Mouse (Mus musculus) myocyte (in vitro differentiated cells): ENCODE measurements around the gene Slco1a4. TPM values are rescaled to one million over a fixed set of nuclear protein-coding genes. Genes with fewer than 3 reads are reported as not detected.
A peak's percentile ranks its signal among the peaks of the same experiment; 100 is the strongest.
"Not testable (repeated sequence)": the region's sequence is repeated elsewhere in the genome, so short reads cannot be mapped to it uniquely, and the experiment has no call there.

Experiments
- H3K27me3 ChIP-seq: one replicate; pipeline ENCODE4 v1.6.1; 2011; ENCODE audit not compliant: control insufficient read depth, insufficient read depth, insufficient read length
- H3K36me3 ChIP-seq: one replicate; pipeline ENCODE4 v1.6.1; 2011; ENCODE audit not compliant: control insufficient read depth, insufficient read depth
- H3K4me2 ChIP-seq: one replicate; pipeline ENCODE4 v1.6.1; 2011; ENCODE audit warnings: low read depth, control low read depth
- H3K4me3 ChIP-seq: one replicate; pipeline ENCODE4 v1.5.1; 2011; ENCODE audit warnings: mild to moderate bottlenecking, control low read depth, moderate library complexity
- H3K79me2 ChIP-seq: one replicate; pipeline ENCODE4 v1.6.1; 2011; ENCODE audit not compliant: control insufficient read depth, insufficient read depth
- H3ac ChIP-seq: one replicate; pipeline ENCODE4 v1.6.1; 2011; ENCODE audit not compliant: control insufficient read depth, insufficient read length
- CEBPB ChIP-seq: IDR thresholded peaks from 2 replicates; pipeline ENCODE4 v1.6.1; 2011; ENCODE audit warnings: mild to moderate bottlenecking, moderate library complexity; ENCODE audit not compliant: poor library complexity, insufficient read depth, severe bottlenecking
- E2F4 ChIP-seq: IDR thresholded peaks from one replicate; pipeline ENCODE4 v1.6.1; 2011; ENCODE audit warnings: mild to moderate bottlenecking, control low read depth, moderate library complexity; ENCODE audit not compliant: insufficient read depth
- MAX ChIP-seq: IDR thresholded peaks from one replicate; pipeline ENCODE4 v1.6.1; 2011; ENCODE audit warnings: low read depth, mild to moderate bottlenecking, control low read depth
- MYOD1 ChIP-seq, 3 experiments: IDR thresholded peaks; one replicate each; pipeline ENCODE4 v1.6.1; 2011; ENCODE audit warnings: control low read depth in 2 of 3, low read depth in 2 of 3, mild to moderate bottlenecking in 2 of 3, moderate library complexity in 1 of 3; ENCODE audit not compliant: insufficient read length in 2 of 3, control insufficient read depth in 1 of 3
- MYOG ChIP-seq, 3 experiments: IDR thresholded peaks; one replicate each; pipeline ENCODE4 v1.6.1; 2011; ENCODE audit warnings: control low read depth in 2 of 3, low read depth in 2 of 3, mild to moderate bottlenecking in 2 of 3; ENCODE audit not compliant: insufficient read length in 2 of 3, control insufficient read depth in 1 of 3, insufficient read depth in 1 of 3
- POLR2A ChIP-seq: IDR thresholded peaks from one replicate; pipeline ENCODE4 v1.6.1; 2011; ENCODE audit warnings: low read depth, mild to moderate bottlenecking, control low read depth, moderate library complexity; ENCODE audit not compliant: insufficient read length
- POLR2AphosphoS2 ChIP-seq: IDR thresholded peaks from one replicate; pipeline ENCODE4 v1.6.1; 2011; ENCODE audit warnings: low read depth, control low read depth; ENCODE audit not compliant: insufficient read length
- REST ChIP-seq: IDR thresholded peaks from one replicate; pipeline ENCODE4 v1.6.1; 2011; ENCODE audit warnings: mild to moderate bottlenecking, control low read depth, moderate library complexity; ENCODE audit not compliant: insufficient read depth, insufficient read length
- SRF ChIP-seq: IDR thresholded peaks from one replicate; pipeline ENCODE4 v1.6.1; 2011; ENCODE audit warnings: low read depth; ENCODE audit not compliant: control insufficient read depth, insufficient read length
- TCF12 ChIP-seq: IDR thresholded peaks from one replicate; pipeline ENCODE4 v1.6.1; 2011; ENCODE audit warnings: mild to moderate bottlenecking, control low read depth; ENCODE audit not compliant: poor library complexity, insufficient read depth, severe bottlenecking
- TCF3 ChIP-seq: IDR thresholded peaks from one replicate; pipeline ENCODE4 v1.6.1; 2011; ENCODE audit warnings: low read depth, control low read depth; ENCODE audit not compliant: insufficient read length
- USF1 ChIP-seq: IDR thresholded peaks from one replicate; pipeline ENCODE4 v1.6.1; 2011; ENCODE audit warnings: low read depth, mild to moderate bottlenecking, control low read depth, moderate library complexity
- polyA plus RNA-seq: library from polyadenylated mRNA; unstranded; fragments of >200 nt; fragmentation: generic; extraction: Trizol; gene quantifications from one replicate; pipeline ENCODE4 v1.2.1, GENCODE M21; 2012; ENCODE audit warnings: missing spikeins

The Slco1a4 gene
- not detected for polyA plus RNA-seq

DNA sequence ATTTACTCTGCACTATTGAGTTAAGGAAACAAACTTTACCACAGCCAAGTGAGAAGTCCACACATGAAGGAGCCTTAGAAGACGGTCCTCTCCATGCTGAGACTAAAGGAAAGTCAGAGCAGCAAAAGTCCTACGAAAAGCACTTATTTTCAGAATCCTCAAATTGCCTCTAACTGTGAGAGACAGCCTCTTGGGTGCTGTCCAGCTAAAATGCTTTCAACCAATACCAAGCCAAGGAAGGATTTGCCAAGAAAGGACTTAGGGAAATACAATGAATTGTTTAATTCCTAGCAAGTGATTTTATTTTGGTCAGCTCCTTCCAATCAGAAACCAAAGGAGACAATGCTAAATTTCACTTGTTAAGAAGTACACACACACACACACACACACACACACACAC lies at the start of gene Slco1a4:
Gene Slco1a4 (minus strand): TSS at position 115 of the 400 bp plus-strand sequence.
- Histone ChIP-seq H3K4me2 (no peak within 1 kb of the TSS), H3K79me2 (no peaks in the 10 kb centered on the region), H3ac (no peak within 1 kb of the TSS), H3K27me3 (no peaks in the 10 kb centered on the region), H3K4me3 (no peak within 1 kb of the TSS), H3K36me3 (no peaks in the 10 kb centered on the region)
- TF ChIP-seq POLR2A (no peak), POLR2AphosphoS2 (no peak), TCF3 (no peak), MAX (no peak), REST (no peak), MYOG (IDR thresholded peaks at IDR 0.05; ENCODE audit: control insufficient read depth in 1 of 3, insufficient read depth in 1 of 3, insufficient read length in 2 of 3, low read depth in 2 of 3) (no peak), CEBPB (no peak), SRF (no peak), MYOD1 (IDR thresholded peaks at IDR 0.05; ENCODE audit: control insufficient read depth in 1 of 3, insufficient read length in 2 of 3, low read depth in 2 of 3) (no peak), USF1 (no peak), E2F4 (no peak), TCF12 (no peak)

DNA sequence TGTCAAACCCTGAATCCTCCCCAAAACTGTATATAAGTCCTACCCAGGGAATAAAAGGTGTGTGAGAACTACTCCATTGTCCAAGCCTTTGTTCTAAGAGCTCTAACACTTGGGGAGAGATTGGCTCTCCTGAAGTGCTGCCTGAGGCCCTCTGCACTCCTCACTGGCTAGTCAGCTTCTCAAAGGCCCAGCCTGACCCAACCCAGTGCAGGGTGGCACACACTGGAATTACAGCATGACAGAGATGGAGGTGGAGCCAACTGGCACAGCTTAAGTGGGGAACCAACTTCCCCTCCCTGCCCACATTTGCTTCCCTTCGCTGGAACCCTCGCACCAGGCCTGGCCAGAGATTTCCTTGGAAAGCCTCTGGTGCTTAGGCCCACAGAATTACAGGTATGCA lies 42.2 kb upstream of the Slco1a4 start:
- no peaks in the 10 kb centered on the region for H3K79me2 ChIP-seq

DNA sequence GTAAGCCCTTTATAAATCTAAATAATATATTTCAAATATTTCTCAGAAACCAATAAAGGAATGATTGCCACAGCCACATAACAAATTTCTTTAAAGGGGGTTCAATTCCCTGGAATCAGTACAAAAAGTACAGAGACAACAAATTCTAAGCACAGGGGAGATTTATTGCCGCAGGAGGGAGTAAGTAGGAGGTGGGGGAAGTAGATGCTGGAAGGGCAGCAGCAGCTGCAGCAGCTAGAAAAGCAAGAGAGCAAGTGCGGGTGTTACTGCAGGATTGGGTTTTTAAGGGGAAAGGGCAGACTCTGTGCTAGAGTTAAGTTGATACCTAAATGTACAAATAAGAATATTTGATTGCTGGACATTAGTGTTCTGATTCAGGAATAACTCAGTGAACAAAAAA lies 33.7 kb upstream of the Slco1a4 start:
- no peaks in the 10 kb centered on the region for H3K27me3 ChIP-seq
- TF ChIP-seq MYOD1 (IDR thresholded peaks at IDR 0.05; ENCODE audit: control insufficient read depth in 1 of 3, insufficient read length in 2 of 3, low read depth in 2 of 3) (peak in 1 of 3 experiments; percentile 6), SRF (no peak)
- H3ac ChIP-seq: no peak overlapping the region
- H3K79me2 ChIP-seq: no peaks in the 10 kb centered on the region
- H3K4me3 ChIP-seq: no peak overlapping the region
- H3K4me2 ChIP-seq: no peak overlapping the region
- no peaks in the 10 kb centered on the region for H3K36me3 ChIP-seq

More for the DNA sequence above, 42.2 kb upstream of the Slco1a4 start:
- H3K36me3 ChIP-seq: no peaks in the 10 kb centered on the region
- no peak overlapping the region for H3K4me3 ChIP-seq
- no peaks in the 10 kb centered on the region for H3K27me3 ChIP-seq
- TF ChIP-seq POLR2A (no peak), TCF12 (no peak), TCF3 (no peak), MYOD1 (IDR thresholded peaks at IDR 0.05; ENCODE audit: control insufficient read depth in 1 of 3, insufficient read length in 2 of 3, low read depth in 2 of 3) (no peak), SRF (no peak), MAX (no peak), REST (no peak), CEBPB (no peak)
- H3K4me2 ChIP-seq: no peak overlapping the region
- H3ac ChIP-seq: no peak overlapping the region

DNA sequence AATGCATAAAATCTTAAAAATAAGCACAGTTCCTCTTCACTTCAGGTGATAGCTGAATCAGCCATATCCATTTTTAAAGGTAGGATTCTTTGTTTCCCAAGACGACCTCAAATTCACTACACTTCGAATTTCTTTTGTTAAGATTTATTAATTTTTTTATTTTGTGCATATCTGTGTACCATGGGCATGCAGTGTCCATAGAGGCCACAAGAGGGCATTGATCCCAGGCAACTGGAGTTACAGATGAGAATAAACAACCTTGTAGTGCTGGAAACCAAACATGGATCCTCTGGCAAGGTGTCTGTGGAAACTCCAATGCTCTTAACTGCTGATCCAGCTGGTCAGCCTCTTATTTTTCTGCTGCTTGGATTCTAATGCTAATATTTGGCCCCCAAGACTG lies 32.2 kb upstream of the Slco1a4 start:
- no peaks in the 10 kb centered on the region for H3K36me3 ChIP-seq
- H3K4me2 ChIP-seq: no peak overlapping the region
- H3K79me2 ChIP-seq: no peaks in the 10 kb centered on the region
- no peaks in the 10 kb centered on the region for H3K27me3 ChIP-seq
- TF ChIP-seq USF1: no peak
- no peak for TF ChIP-seq REST
- TF ChIP-seq TCF12: no peak
- no peak for TF ChIP-seq POLR2AphosphoS2
- TF ChIP-seq MYOD1 (IDR thresholded peaks at IDR 0.05; ENCODE audit: control insufficient read depth in 1 of 3, insufficient read length in 2 of 3, low read depth in 2 of 3): no peak
- TF ChIP-seq E2F4: no peak
- no peak for TF ChIP-seq MAX
- no peak for TF ChIP-seq SRF
- TF ChIP-seq CEBPB: no peak
- no peak for TF ChIP-seq TCF3
- no peak for TF ChIP-seq MYOG (IDR thresholded peaks at IDR 0.05; ENCODE audit: control insufficient read depth in 1 of 3, insufficient read depth in 1 of 3, insufficient read length in 2 of 3, low read depth in 2 of 3)
- TF ChIP-seq POLR2A: no peak
- H3K4me3 ChIP-seq: no peak overlapping the region
- H3ac ChIP-seq: no peak overlapping the region

DNA sequence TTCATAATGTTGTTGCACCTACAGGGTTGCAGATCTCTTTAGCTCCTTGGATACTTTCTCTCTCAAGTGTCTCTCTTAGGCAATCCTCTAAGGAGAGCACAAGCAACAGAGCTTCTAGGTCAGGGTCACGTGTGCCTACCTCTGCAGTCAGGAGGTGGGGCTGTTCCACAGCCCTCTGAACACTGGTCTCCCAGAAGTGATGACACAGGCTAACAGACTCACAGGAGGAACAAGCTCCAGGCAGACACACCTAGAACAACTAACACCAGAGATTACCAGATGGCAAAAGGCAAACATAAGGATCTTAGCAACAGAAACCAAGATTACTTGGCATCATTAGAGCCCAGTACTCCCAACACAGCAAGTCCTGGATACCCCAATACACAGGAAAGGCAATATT lies 26.6 kb upstream of the Slco1a4 start:
- Histone ChIP-seq H3K36me3 (no peaks in the 10 kb centered on the region), H3K4me2 (no peak overlapping the region), H3K27me3 (no peaks in the 10 kb centered on the region), H3K4me3 (no peak overlapping the region), H3ac (no peak overlapping the region), H3K79me2 (no peaks in the 10 kb centered on the region)
- TF ChIP-seq MYOD1 (IDR thresholded peaks at IDR 0.05; ENCODE audit: control insufficient read depth in 1 of 3, insufficient read length in 2 of 3, low read depth in 2 of 3): no peak

DNA sequence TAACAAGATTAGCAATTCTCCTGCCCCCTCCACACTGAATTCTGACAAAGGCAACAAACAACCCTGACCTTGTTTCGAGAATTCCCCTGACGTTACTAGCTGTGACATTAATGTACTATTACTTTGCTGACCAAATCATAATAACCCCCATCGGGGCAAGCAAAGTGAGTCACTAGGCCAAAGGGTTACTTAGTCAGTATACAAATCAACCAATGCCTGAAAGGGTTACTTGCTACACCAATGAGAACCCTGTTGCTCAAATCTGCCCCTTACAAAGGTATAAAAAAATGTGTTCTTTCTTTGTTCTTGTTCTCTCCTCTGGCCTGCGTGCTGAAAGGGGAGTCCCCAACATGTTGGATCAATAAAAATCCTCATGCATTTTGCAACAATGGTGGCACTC lies 19.7 kb upstream of the Slco1a4 start:
- H3ac ChIP-seq, H3K4me3 ChIP-seq, H3K79me2 ChIP-seq, H3K36me3 ChIP-seq, H3K27me3 ChIP-seq, H3K4me2 ChIP-seq: not testable (repeated sequence)
